Mouse (Mus musculus) lung, adult 18-20 months (tissue): ENCODE data around the gene Msh5.
"Not testable (repeated sequence)": the region's sequence is repeated elsewhere in the genome, so short reads cannot be mapped to it uniquely, and the experiment has no call there.

ENCODE experiments used
- DNase-seq, 2 experiments: peaks; one replicate each; pipeline ENCODE4 v3.0.0; 2022; ENCODE audit warnings: mixed read lengths in 2 of 2

Msh5 gene

DNA sequence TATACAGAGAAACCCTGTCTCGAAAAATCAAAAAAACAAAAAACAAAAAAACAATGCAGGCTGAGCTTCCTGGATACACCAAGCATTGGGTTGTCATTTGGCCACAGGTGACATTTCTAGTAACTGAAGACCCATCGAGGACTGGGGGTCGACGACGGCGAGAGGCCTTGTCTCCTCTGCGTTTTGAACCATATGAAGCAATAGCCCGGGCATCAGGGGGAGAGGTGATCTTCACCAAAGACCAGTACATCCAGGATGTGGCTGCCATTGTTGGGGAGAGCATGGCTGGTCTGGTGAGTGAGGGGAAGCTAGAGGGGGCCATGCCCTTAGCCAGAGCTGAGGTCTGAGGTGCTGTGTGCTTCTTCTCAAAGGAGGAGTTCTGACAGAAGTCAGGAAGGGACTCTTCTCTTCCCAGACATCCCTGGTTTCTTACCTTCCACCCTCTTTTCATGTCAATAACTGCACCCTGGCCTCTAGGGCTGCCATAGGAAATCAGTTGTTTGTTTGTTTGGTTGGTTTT lies 23.9 kb downstream of the Msh5 start:
- no peak for DNase-seq

DNA sequence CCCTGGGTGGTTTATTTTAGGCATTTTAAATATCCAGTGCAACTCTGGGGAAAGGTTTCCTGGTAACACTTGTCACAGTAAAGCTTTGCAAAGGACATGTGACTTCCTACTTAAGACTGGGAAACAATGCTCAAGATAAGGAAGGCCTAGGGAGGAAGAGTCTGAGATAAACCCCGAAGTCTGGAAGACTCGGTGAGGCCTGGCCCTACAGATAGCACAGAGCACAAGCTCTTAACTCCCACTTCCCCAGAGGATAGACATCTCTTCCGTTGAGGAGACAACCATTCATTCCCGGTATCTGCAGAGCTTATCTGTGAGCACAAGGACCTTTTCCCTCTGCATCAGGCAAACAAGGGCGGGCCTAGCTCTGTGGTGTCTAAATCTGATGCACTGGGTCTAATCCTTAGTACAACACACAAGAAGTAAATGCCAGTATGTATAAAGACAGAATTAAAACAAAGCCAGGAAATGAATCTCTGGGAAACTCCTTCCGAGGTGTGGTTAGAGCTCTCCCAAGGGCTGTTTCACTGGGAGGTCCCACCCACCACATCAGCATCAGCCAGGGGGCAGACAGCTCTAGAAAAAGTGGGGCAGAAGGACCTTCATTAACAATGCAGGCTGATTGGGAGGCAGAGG lies 24.6 kb downstream of the Msh5 start:
- DNase-seq, result peak; percentile 53 to 69

- peak; percentile 85 to 88 for DNase-seq
Measured at GRCm38 (mm10) chr17:35021163-35021808, 25.3 kb downstream of the Msh5 start.

- DNase-seq, result no peak
Measured at GRCm38 (mm10) chr17:35020551-35020950, 26.0 kb downstream of the Msh5 start.

DNA sequence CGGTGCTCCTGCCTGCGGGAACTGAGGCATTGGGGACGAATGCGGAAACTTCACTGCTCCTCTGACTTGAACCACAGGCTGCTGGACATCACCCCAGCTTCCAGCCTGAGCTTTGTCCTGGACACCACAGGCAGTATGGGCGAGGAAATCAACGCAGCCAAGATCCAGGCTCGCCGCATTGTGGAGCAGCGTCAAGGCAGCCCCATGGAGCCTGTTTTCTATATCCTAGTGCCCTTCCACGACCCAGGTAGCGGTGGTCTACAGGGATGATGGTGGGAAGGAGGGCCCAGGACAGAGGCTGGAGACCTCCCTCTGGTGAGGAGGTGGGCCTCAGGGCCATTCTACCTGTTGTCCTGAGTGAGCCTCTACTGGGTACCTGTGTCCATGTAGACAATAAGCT lies 26.7 kb downstream of the Msh5 start:
- DNase-seq, result no peak

- no peak for DNase-seq
Measured at GRCm38 (mm10) chr17:35018171-35018570, 28.4 kb downstream of the Msh5 start.

- no peak for DNase-seq
Measured at GRCm38 (mm10) chr17:35017706-35018030, 28.9 kb downstream of the Msh5 start.

GRCm38 (mm10) chr17:35016791-35017705 lies 29.5 kb downstream of the Msh5 start:
- DNase-seq, result no peak

GRCm38 (mm10) chr17:35016376-35016775 lies 30.2 kb downstream of the Msh5 start, which contains the start of gene Vwa7:
Gene Vwa7 (plus strand): TSS chr17:35016579.
- DNase-seq, result peak in 1 of 2 experiments; percentile 33

GRCm38 (mm10) chr17:35015296-35015695 lies 31.2 kb downstream of the Msh5 start:
- DNase-seq, result no peak

DNA sequence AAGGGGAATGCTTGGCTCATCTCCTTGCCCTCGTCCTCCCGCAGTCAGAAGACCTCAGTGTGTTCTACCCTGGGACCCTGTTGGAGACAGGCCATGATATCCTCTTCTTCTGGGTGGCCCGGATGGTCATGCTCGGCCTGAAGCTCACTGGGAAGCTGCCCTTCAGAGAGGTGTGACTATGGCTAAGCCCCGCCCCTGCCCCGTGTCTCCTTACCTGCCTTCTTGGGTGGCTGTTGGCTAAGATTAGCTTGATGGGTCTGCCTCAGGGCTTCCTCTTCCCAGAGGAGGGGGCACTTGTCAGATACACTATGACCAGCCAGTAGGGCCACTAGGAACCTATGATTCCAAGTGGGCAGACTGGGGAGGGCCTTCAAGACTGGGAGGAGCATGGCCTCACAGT lies 33.3 kb downstream of the Msh5 start:
- DNase-seq, result no peak

GRCm38 (mm10) chr17:35012430-35012829 lies 34.1 kb downstream of the Msh5 start:
- no peak for DNase-seq

- DNase-seq, result no peak
Measured at GRCm38 (mm10) chr17:35011440-35011839, 35.1 kb downstream of the Msh5 start.

- no peak for DNase-seq
Measured at GRCm38 (mm10) chr17:35009586-35009985, 37.0 kb downstream of the Msh5 start.

DNA sequence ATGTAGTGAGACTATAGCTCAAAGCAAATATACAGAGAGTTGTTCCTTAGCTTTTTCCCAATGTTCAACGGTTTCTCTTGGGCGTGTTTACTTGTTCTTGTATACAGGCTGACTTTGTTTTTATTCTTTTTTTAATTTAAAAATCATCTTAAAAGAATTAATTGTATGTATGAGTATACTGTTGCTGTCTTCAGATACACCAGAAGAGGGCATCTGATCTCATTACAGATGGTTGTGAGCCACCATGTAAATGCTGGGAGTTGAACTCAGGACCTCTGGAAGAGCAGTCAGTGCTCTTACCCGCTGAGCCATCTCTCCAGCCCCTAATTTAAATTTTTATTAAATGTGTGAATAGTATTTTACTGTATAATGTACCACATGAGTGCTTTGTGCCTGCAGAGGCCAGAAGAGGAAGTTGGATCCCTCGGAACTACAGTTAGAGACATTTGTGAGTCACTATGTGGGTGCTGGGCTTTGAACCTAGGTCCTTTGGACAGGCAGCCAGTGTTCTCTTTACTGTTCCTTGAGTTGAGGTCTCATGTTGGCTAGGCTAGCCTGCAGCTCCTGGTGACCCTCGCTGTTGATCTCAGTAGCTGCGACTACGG lies 39.1 kb downstream of the Msh5 start:
- DNase-seq, result no peak

GRCm38 (mm10) chr17:35005902-35006301 lies 40.6 kb downstream of the Msh5 start:
- not testable (repeated sequence) for DNase-seq

GRCm38 (mm10) chr17:35005158-35005557 lies 41.4 kb downstream of the Msh5 start:
- DNase-seq, result no peak

DNA sequence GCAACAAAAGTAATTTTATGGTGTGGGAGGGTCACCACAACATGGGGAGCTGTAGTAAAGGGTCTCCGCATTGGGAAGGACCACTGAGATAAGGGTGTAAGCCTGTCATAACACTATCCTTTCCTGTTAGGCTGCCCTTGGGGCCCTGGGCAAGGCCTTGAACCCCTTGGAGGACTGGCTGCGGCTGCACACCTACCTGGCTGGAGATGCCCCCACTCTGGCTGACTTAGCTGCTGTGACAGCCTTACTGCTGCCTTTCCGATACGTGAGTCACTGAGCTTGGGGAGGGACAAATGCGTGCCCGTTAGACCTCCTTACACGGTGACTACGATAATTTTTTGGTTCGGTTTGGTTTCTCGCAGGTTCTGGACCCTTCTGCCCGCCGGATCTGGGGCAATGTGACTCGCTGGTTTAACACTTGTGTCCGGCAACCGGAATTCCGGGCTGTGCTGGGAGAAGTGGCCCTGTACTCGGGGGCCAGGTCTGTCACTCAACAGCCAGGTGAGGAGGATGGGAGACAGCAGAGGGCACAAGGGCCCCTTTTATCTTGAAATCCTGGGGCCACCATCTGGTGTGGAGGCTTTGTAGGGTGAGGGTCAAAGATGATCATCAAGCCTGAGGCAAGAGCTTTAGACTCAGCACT lies 42.3 kb downstream of the Msh5 start:
- no peak for DNase-seq

GRCm38 (mm10) chr17:35003022-35003838 lies 43.3 kb downstream of the Msh5 start:
- no peak for DNase-seq

GRCm38 (mm10) chr17:35002153-35002865 lies 44.2 kb downstream of the Msh5 start:
- DNase-seq, result no peak
